Mouse (Mus musculus) spleen, adult 2 months (tissue): ENCODE measurements around the gene Psmg4. TPM values are rescaled to one million over a fixed set of nuclear protein-coding genes. Genes with fewer than 3 reads are reported as not detected.

ENCODE experiments used
- DNase-seq, 2 experiments: peaks; one replicate each; pipeline versions ENCODE4 v3.0.0 to v3.0.0-alpha.2; 2012 to 2021; ENCODE audit warnings: low spot score in 2 of 2, low read depth in 1 of 2
- H3K27ac ChIP-seq: fragments of 200-500 bp; 2 replicates; pipeline ENCODE4 v1.5.1; 2012; ENCODE audit warnings: low read length, inconsistent platforms; ENCODE audit not compliant: insufficient read depth
- H3K27me3 ChIP-seq: fragments of 200-500 bp; 2 replicates; pipeline ENCODE4 v1.6.1; 2012; ENCODE audit warnings: mild to moderate bottlenecking, moderate library complexity, low read length, inconsistent platforms; ENCODE audit not compliant: control insufficient read depth, insufficient read depth
- H3K36me3 ChIP-seq: fragments of 200-500 bp; 2 replicates; pipeline ENCODE4 v1.6.1; 2012; ENCODE audit warnings: mild to moderate bottlenecking, low read length, inconsistent platforms; ENCODE audit not compliant: control insufficient read depth, insufficient read depth
- H3K4me1 ChIP-seq: fragments of 200-500 bp; 2 replicates; pipeline ENCODE4 v1.6.1; 2011; ENCODE audit warnings: inconsistent platforms; ENCODE audit not compliant: control insufficient read depth, insufficient read depth, insufficient read length
- H3K4me3 ChIP-seq: fragments of 200-500 bp; 2 replicates; pipeline ENCODE4 v1.5.1; 2011; ENCODE audit warnings: mild to moderate bottlenecking, inconsistent platforms; ENCODE audit not compliant: insufficient read depth, insufficient read length; ENCODE audit errors: extremely low read depth
- CTCF ChIP-seq: fragments of 200-500 bp; IDR thresholded peaks from 2 replicates; pipeline ENCODE4 v1.5.1; 2011; ENCODE audit warnings: mild to moderate bottlenecking, inconsistent platforms; ENCODE audit not compliant: insufficient read depth, insufficient read length, insufficient replicate concordance; ENCODE audit errors: extremely low read depth
- POLR2A ChIP-seq: fragments of 200-500 bp; IDR thresholded peaks from 2 replicates; pipeline ENCODE4 v1.6.1; 2011; ENCODE audit warnings: low read depth, low read length, inconsistent platforms
- WGBS: fragments of 180-500 bp; shearing (Covaris S2); methylation state at CpG from one replicate; pipeline ENCODE4 v1.1.7; 2018; 5-methylcytosine and 5-hydroxymethylcytosine counted together
- polyA plus RNA-seq: library from polyadenylated mRNA; depleted of rRNA; stranded (reverse); fragments of >200 nt; gene quantifications from 2 replicates; pipeline ENCODE4 v1.2.3, GENCODE M21; 2012

Psmg4 gene
- polyA plus RNA-seq, 1 experiment: 104 TPM

GRCm38 (mm10) chr13:34195676-34196075, 32.9 kb downstream of the Psmg4 start:
- no peaks in the 10 kb centered on the region for H3K27me3 ChIP-seq
- H3K4me3 ChIP-seq: no peak overlapping the region
- no peak overlapping the region for H3K27ac ChIP-seq
- H3K36me3 ChIP-seq: no peaks in the 10 kb centered on the region
- TF ChIP-seq CTCF (no peak), POLR2A (no peak)
- WGBS: 92% methylated on average over 1 of the region's 1 CpGs
- no peaks in the 10 kb centered on the region; the same call in 1 of the 2 replicates for H3K4me1 ChIP-seq
- DNase-seq: no peak

GRCm38 (mm10) chr13:34205216-34205615, 42.5 kb downstream of the Psmg4 start:
- TF ChIP-seq CTCF: no peak
- TF ChIP-seq POLR2A: no peak

GRCm38 (mm10) chr13:34207714-34208470, 45.1 kb downstream of the Psmg4 start:
- H3K27ac ChIP-seq: no peak overlapping the region
- no peaks in the 10 kb centered on the region for H3K27me3 ChIP-seq
- no peak for DNase-seq
- H3K36me3 ChIP-seq: no peaks in the 10 kb centered on the region
- no peaks in the 10 kb centered on the region for H3K4me1 ChIP-seq
- no peak overlapping the region for H3K4me3 ChIP-seq
- 89% methylated on average over 6 of the region's 6 CpGs for WGBS
- TF ChIP-seq CTCF: no peak
- no peak for TF ChIP-seq POLR2A

More at GRCm38 (mm10) chr13:34205216-34205615, 42.5 kb downstream of the Psmg4 start:
- WGBS: 93% methylated on average over 3 of the region's 3 CpGs
- no peaks in the 10 kb centered on the region for H3K4me1 ChIP-seq
- no peak for DNase-seq
- no peaks in the 10 kb centered on the region for H3K36me3 ChIP-seq
- H3K27me3 ChIP-seq: no peaks in the 10 kb centered on the region
- H3K27ac ChIP-seq: no peak overlapping the region
- H3K4me3 ChIP-seq: no peak overlapping the region

GRCm38 (mm10) chr13:34211261-34211775, 48.6 kb downstream of the Psmg4 start:
- no peak overlapping the region for H3K27ac ChIP-seq
- H3K4me1 ChIP-seq: no peaks in the 10 kb centered on the region; the same call in 1 of the 2 replicates
- 72% methylated on average over 4 of the region's 4 CpGs for WGBS
- DNase-seq: no peak
- no peaks in the 10 kb centered on the region for H3K27me3 ChIP-seq
- H3K36me3 ChIP-seq: no peaks in the 10 kb centered on the region
- TF ChIP-seq POLR2A (no peak), CTCF (no peak)
- H3K4me3 ChIP-seq: no peak overlapping the region

GRCm38 (mm10) chr13:34212735-34213212, 50.0 kb downstream of the Psmg4 start:
- no peak overlapping the region for H3K27ac ChIP-seq
- no peaks in the 10 kb centered on the region; the same call in 1 of the 2 replicates for H3K4me1 ChIP-seq
- TF ChIP-seq CTCF: no peak
- no peak for DNase-seq
- no peak overlapping the region for H3K4me3 ChIP-seq
- 92% methylated on average over 10 of the region's 10 CpGs for WGBS
- no peaks in the 10 kb centered on the region for H3K27me3 ChIP-seq
- no peaks in the 10 kb centered on the region for H3K36me3 ChIP-seq

GRCm38 (mm10) chr13:34214855-34215254, 52.1 kb downstream of the Psmg4 start:
- no peak overlapping the region for H3K4me3 ChIP-seq
- no peaks in the 10 kb centered on the region; the same call in 1 of the 2 replicates for H3K4me1 ChIP-seq
- H3K27me3 ChIP-seq: no peaks in the 10 kb centered on the region
- no peaks in the 10 kb centered on the region for H3K36me3 ChIP-seq
- WGBS: 86% methylated on average over 3 of the region's 3 CpGs
- H3K27ac ChIP-seq: no peak overlapping the region
- TF ChIP-seq CTCF: no peak
- TF ChIP-seq POLR2A: no peak
- no peak for DNase-seq

- Histone ChIP-seq H3K27me3 (no peaks in the 10 kb centered on the region), H3K27ac (no peak overlapping the region), H3K4me1 (no peaks in the 10 kb centered on the region; the same call in 1 of the 2 replicates), H3K36me3 (no peaks in the 10 kb centered on the region), H3K4me3 (no peak overlapping the region)
- DNase-seq: no peak
- no peak for TF ChIP-seq CTCF
- TF ChIP-seq POLR2A: no peak
- 91% methylated on average over 3 of the region's 3 CpGs for WGBS
Measured at GRCm38 (mm10) chr13:34218776-34219175, 56.0 kb downstream of the Psmg4 start.
